ENCODE assay signal across 12 mouse cellular contexts in the genomic region with DNA sequence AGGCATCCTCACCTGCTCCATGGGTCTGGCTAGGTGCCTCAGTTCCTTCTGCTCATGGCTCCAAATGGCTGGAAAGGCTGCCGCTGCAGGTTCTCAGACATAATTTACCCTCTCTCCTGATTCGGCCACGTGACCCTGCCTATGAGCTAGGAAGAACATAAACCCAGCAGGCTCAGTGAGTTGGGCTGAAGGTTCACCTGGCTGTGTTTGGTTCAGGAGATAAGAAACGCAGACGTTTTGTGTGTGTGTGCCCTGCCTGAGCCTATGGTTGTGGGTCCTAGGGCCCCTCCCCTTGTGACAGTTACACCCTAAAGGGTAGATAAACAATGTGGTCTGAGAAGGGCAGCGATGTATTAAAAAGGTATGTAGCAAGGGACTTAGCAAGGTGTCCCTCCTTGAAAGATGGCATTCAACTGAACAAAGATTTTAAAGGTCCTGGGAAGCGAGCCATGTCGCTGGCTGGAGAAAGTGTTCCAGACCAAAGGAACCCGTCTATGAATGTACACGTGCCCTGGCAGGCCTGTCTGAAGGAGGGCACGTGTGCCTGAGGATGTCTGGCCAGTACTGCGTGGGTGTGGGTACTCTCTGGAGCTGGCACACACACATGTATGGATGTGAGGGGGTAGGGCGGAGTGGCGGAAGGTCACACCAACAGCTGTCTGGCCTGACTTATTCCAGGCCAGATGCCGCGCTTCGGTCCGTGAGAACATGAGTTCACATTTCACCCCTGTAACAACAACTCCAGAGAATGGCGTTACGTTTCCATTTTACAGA. TPM values are rescaled to one million over a fixed set of nuclear protein-coding genes. Genes with fewer than 3 reads are reported as not detected.
DNase-seq lines count a peak whose midpoint lies in the region.
"Had no signal": no experiment of that assay in that cellular context is flagged by ENCODE, and none has a peak within 500 bp of the region (broad histone marks: within the 10 kb centered on the region; RNA-seq: fewer than 3 reads in every experiment).

No protein-coding gene starts in this region.

- no peaks in the 10 kb centered on the region for H3K36me3 ChIP-seq in embryonic facial prominence, embryonic 10.5 days (replicated peaks)

- DNase-seq in kidney, adult 11 months = peak; percentile 58
- DNase-seq in kidney, postnatal 4 days = no peak
- DNase-seq in embryonic facial prominence, embryonic 10.5 days (ENCODE audit: low spot score) = no peak
- peak; percentile 28 to 68 for DNase-seq in kidney, postnatal 25 days
- peak; percentile 62 for DNase-seq in lung, postnatal 25 days (ENCODE audit: low spot score)
- no peak for DNase-seq in yolk sac, embryonic 10.5 days (ENCODE audit: low spot score)
- no peak for DNase-seq in right cerebral cortex, postnatal 25 days
- DNase-seq in heart, adult 8-10 months (ENCODE audit: low spot score) = no peak
- DNase-seq: heart, adult 18-20 months; heart, postnatal 36 days; thymus, postnatal 4 days had no signal

- peaks cover 24% of the 10 kb centered on the region for H3K27me3 ChIP-seq in embryonic facial prominence, embryonic 10.5 days (replicated peaks; ENCODE audit: low read depth, poor library complexity, severe bottlenecking)

- 74% methylated on average over 20 of the region's 20 CpGs for WGBS in embryonic facial prominence, embryonic 10.5 days

- H3K4me3 ChIP-seq in embryonic facial prominence, embryonic 10.5 days = no peak overlapping the region
- H3K4me3 ChIP-seq: erythroblast, embryonic 14.5 days had no signal

- peak overlapping the region; percentile 59; the same call in 1 of the 2 replicates for H3K27ac ChIP-seq in embryonic facial prominence, embryonic 10.5 days (replicated peaks)

- H3K9me3 ChIP-seq in embryonic facial prominence, embryonic 10.5 days = no peaks in the 10 kb centered on the region

- peaks cover 41% of the 10 kb centered on the region for H3K4me1 ChIP-seq in embryonic facial prominence, embryonic 10.5 days

RNA-seq across cellular contexts. Expression of gene Tent5b, which starts 8.9 kb away (rescaled TPM):
- 1.0 and 1.2 TPM in 2 replicates for polyA plus RNA-seq in embryonic facial prominence, embryonic 10.5 days (2016; fragmentation: Nextera tagmentation; extraction: Ambion mirVana)
- 1 to 10 TPM; 1.3 to 3.0 (median 1.6) TPM for total RNA-seq in heart, adult 8-10 months (2022)
- polyA plus RNA-seq: erythroblast, embryonic 14.5 days had no signal

RNA-seq across cellular contexts. Expression of gene Trnp1, which starts 9.5 kb away (rescaled TPM):
- polyA plus RNA-seq in embryonic facial prominence, embryonic 10.5 days (2016; fragmentation: Nextera tagmentation; extraction: Ambion mirVana) = 0.57 and 1.1 TPM in 2 replicates
- 1 to 10 TPM; 1.3 to 1.8 (median 1.6) TPM for total RNA-seq in heart, adult 8-10 months (2022)
- polyA plus RNA-seq: erythroblast, embryonic 14.5 days had no signal

RNA-seq across cellular contexts. Expression of gene Kdf1, which starts 30.0 kb away (rescaled TPM):
- polyA plus RNA-seq in embryonic facial prominence, embryonic 10.5 days (2016; fragmentation: Nextera tagmentation; extraction: Ambion mirVana) = 11.0 and 13.6 TPM in 2 replicates
- not detected for total RNA-seq in heart, adult 8-10 months (2022)
- total RNA-seq: heart, adult 18-20 months; heart, postnatal 36 days had no signal
- polyA plus RNA-seq: erythroblast, embryonic 14.5 days had no signal

RNA-seq across cellular contexts. Expression of gene Nudc, which starts 57.0 kb away (rescaled TPM):
- 489 and 518 TPM in 2 replicates for polyA plus RNA-seq in embryonic facial prominence, embryonic 10.5 days (2016; fragmentation: Nextera tagmentation; extraction: Ambion mirVana)
- 10 to 100 TPM; 66.4 to 92.0 (median 73.0) TPM for total RNA-seq in heart, adult 8-10 months (2022)

Comparison
In these comparisons a context has a peak if more than half of its experiments do, and no peak if none do; other contexts are left out.
1. DNase-seq: peak in kidney, adult 11 months (single experiment), kidney, postnatal 25 days (2 of 2) and lung, postnatal 25 days (single experiment); none in kidney, postnatal 4 days (0 of 2), embryonic facial prominence, embryonic 10.5 days (single experiment), yolk sac, embryonic 10.5 days (single experiment), right cerebral cortex, postnatal 25 days (single experiment) and heart, adult 8-10 months (single experiment).